Mouse (Mus musculus) activated CD4-positive, CD25-positive, alpha-beta regulatory T cell, adult 4 months (primary cell): Measurements from ENCODE around the gene Ahdc1. TPM values are rescaled to one million over a fixed set of nuclear protein-coding genes. Genes with fewer than 3 reads are reported as not detected.
A peak's percentile ranks its signal among the peaks of the same experiment; 100 is the strongest.

Experiments used
- ATAC-seq: one replicate; pipeline ENCODE4 v1.8.0; 2017
- polyA plus RNA-seq, 2 experiments: library from polyadenylated mRNA; unstranded; fragments of 100-300 nt; shearing (Covaris generic); gene quantifications; one replicate each; pipeline ENCODE4 v1.2.1; 2017

The Ahdc1 gene
- polyA plus RNA-seq, 2 experiments from 2014 or later: 2.1 TPM

DNA sequence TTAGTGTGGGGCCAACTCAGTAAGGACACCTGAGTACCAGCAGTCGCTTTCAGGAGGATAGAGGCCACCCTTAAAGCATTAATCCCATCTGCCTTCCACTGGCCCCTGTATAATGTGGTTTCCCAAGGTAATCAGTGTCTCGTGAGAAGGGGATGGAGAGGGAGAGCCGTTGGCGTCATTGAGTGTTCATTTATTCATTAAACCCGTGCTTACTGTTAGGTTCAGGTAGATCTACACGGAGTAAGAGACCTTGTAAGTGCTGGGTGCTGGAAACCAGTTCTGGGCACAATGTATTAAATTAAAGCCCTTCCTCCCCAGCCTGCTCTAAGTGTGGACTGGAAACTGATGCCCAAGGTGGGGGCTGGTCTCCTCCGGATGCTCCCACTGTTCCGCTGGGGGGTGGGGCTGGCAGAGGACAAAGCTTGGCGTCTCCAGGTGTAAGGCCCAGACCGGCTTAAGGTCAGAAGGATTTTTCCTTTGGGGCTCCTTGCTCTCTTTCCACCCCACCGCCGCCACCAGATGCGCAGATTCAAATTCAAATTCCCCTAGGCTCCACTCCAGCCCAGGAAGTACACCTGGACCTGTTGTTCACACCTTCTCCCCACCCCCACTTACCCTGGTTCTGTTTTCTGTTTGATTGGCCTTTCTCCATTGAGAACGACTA lies 29.3 kb downstream of the Ahdc1 start:
- ATAC-seq: no peak

DNA sequence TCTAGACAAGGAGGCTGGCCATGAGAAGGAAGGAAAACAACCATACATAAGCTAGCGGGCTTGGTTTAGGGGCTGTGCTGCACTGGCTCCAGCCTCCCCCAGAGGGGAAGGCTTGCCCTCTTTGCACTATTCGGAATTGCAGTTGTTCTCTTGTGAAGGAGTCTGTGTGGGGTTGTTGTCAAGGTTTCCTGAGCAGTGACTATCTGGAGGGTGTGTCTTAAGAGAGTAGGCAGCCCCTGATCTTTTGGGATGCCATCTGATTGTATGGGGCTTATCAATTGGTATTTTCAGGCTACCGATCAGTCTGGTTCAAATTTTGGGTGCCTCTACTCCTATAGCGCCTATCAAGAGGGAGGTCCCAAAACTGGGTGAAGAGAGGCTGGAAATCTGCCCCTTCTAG lies 31.2 kb downstream of the Ahdc1 start:
- no peak for ATAC-seq

DNA sequence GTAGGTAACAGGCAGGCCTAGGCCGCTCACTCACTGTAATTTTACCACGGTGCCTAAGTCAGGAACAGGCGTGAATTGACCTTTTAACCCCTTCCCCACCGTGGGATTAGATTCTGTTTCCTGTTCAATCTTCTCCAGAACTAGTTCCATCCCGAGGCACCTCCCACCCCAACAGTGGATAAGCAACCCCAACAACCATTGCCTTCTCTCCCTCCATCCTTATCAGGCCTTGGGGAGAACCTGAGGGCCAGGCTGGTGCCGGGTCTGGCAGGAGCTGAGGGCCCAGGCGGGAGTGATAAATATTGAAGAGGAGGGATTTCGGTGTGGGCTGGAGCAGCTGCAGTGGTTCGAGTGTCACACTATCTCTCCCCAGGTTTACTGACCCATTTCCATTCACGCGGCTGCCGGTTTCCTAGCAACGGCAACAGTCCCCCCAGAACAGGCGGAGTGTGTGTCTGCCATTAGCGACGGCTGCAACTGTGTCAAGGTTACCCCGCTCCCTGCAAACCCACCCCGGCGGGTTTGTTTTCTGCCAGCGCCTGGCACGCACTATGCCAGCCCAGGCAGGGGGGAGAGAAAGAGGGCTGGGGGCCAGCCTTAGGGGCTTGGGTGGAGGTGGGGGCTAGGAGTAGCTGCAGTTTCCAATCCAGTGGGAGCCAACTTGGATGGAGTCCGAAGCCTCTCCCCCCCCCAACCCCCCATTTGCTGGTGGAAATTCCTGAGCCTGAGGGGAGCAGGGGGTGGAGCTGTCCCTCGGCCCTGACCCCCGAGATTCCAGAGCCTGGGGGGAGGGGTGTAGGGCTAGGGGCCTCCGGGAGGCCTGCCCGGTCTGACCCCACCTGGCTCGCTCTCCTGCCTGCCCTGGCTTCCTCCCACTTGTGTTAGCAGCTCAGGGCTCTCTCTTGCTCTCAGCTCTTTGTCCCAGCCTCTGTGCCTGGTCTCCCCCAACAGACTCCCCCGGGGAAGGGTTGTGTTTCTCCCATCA lies 31.9 kb downstream of the Ahdc1 start:
- ATAC-seq: no peak

DNA sequence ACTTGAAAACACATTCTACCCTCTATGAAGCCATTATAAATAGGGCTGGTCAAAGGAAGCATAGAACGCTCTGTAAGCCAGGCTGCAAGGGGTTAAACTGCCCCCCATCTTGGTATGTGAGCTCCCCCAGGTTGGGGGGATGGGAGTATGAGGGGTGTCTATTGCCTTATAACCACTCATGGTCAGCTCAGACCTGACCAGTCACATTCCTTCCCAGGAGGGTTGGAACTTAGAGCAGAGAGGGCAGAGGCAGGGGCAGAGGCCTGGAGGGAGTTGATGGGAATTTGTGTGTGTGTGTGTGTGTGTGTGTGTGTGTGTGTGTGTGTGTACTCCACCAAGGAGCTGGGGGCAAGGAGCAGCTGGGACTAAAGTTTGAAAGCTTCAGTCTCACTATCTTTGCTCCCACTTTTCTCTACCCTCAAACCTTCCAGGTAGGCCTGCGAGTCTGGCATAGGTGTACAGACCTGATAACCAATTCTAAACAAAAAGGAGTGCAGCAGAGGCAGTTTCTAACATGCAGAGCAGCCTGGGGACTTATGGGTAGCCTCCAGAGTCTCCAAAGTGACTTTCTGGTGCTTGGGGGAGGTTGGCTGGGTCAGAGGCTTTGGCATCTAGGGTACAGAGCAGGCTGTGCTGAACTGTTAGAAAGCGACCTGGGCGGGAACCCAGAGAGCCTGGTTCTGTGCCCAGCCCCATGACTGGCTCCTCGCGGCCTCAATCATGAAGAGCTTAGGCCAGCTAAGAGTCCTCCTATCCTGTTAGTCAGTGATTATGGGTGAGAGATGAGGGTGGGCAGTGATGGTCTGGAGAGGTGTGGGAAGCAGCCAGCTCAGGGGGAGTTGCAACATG lies 33.0 kb downstream of the Ahdc1 start:
- ATAC-seq: no peak

DNA sequence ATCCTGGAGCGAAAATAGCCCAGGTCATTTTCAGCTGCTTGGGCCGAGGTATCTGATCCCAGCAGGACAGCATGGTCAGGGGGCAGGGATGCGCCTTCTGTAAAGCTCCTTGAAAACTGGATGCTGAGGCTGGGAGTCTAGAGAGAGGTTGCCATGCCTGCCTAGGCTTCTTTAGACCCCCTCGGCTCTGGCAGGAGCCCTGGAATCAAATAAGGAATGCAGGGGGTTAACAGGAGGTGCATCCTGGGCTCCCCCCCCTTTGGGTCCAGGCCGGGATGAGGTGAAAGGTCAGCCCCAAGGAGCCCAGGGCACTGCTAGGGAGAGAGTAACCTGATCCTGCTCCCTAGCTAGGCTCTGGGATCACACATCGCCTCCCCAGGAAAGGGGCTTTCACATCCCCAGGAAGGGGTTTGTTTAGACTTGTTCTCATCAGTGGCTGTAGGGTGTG lies 33.6 kb downstream of the Ahdc1 start:
- ATAC-seq: no peak

DNA sequence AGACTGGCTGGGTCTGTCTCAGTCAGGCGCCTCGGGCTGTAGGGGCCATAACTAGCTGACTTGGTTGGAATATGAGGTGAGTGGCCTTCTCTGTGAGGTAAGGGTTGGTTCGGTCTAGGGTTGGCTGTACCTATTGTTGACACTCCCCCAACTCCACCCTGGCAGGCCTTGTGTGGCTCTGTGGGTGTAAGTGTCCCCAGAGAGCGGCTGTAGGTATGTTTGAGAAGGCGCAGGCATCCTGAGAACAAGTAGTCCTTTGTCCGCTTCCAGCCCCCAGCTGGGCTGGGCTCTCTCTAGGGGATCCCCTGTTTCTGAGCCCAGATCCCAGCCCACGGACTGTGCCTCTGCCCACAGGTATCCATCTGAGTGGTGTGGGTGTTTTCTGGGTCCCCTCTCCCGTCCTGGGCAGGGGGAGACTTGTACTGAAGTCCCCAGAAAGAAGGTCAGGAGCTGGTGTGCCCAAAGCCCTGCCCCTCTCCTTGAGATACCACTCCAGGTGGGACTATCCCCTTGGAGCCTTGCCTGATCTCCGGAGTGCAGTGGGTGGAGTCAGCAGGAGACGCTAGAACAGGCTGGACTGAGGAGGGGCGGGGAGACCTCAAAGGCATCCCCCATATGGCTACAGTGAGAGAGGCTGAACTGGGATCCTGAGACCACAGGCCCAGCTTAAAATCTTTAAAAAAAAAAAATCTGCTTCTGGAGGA lies 34.9 kb downstream of the Ahdc1 start:
- ATAC-seq: no peak

DNA sequence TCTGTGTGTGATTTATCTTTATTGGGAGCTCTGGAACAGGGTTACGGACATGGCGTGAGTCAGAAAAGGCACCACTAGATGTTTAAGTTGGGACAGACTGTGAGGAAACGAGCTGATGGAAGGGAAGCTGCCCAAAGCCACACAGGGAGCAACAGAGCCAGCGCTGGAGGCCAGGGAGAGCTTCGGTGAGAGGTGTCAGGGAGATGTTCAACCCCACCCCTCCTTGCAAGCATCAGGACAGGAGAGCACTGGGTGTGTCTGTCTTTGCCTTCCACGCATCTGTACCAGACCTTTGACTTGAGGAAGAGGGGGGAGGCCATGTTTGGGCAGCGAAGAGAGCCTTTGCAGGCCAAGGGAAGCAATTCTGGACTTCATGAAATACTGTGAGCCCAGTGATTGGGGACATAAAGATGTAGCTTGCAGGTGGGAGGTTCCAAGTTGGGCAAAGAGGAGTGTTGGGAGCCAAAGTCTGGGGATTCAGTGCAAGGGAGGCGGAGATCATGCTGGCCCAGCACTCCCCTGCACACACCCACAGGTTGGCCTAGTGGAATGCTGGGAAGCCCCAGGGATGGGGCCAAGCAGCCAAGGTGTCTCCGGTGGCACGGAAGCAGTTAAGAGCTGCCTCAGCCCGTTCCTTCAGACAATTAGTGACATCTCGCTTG lies 35.8 kb downstream of the Ahdc1 start:
- ATAC-seq: no peak

DNA sequence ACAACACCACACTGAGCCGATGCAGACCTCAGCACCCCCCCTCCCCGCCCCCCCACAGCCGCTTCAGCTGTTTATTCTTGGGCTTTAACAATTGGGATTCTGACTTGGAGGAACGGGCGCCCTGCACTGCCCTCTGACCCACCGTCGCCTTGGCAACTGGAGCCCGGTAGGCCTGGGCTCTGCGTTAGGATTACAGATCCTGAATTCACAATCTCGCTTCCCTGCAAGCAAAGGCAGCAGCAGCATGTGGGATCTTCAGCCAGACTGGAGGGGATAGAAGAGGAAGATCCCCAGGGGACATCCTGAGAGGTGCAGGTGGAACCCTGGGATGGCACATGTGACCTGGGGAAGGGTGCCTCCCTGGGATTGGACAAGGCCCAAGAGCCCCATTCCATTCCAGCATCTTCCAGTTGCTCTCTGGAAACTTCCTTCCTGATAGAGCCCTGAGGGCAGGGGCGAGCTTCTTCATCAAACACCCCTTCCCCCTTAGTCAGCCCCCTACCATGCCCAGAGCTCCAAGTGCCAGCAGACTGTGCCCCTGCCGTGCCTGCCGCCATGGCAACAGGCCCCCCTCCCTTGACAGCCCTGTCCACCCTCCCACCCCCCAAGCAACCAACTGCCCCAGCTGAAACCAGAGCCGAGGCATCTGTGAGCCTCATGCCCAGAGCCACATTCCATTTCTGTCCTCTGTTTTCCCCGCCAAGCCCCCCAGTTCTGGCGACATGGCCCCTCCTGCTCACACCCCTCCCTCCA lies 36.5 kb downstream of the Ahdc1 start:
- no peak for ATAC-seq

DNA sequence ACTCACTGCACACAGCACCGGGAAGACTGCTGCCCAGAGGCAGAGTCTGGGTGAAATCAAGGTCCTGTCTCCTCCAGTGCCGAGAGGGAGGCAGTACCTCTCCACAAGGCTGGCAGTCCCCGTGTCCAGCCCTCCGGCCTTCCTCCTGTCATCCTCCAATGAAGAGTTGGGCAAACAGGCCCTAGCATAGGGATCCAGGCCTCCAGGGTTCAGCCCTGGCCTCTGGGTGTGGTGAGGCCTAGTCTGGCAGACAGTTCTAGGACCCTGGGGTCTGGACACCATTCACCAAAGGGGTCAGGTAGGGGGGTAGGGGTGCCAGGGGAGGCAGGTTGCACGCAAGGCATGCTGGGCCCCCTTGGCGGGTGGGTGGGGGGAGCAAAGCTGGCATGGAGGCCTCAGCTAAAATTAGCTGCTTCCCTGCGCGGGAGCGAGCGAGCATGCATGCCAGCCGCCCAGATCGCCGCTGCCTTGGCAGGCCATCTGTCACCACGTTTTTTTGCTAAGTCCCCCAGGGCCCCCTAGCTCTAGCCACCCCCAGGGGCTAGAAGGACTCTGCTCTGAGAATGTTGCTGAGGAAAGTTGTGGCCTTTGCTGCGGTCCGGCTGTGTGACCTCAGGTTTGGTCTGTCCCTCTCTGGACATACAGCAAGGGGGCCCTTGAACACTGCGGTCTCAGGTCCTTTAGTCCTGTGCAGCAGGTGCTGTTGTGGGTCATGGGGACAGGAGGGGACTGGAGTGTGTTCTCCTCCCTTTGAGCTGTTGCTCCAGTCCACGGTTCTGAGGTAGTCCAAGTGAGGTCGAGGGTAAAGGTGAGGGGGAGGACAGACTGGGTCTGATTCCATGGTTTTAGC lies 38.2 kb downstream of the Ahdc1 start:
- ATAC-seq: no peak

DNA sequence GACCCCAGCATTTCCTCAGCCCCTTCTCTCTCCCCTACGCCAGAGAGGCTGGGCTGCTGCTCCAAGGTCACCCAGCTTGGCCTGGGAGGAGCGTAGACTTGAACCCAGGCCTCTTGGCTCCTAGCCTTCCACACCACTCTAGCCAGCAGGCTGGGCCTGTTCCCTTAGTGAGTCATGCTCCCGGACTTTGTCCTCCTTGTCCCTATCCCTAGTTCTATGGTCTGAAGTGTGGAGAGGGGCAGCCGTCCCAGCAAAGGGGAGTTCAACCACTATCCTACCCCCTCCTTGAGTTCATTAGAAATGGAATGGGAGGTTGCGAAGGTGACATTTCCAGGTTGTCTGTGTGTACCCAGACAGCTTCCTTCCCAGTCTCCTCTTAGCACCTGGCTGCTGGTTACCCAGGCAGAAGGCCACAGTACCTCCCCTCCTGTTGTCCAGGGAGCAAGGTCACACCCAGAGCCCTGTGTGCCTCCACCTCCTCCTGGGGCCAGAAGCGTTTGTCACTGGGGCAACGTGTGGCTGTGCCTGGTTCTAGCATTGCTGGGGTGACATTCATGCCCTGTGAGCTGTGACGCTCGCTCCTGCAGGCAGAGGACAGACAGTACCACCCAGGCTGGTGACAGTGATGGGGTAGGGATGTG lies 39.3 kb downstream of the Ahdc1 start:
- no peak for ATAC-seq

DNA sequence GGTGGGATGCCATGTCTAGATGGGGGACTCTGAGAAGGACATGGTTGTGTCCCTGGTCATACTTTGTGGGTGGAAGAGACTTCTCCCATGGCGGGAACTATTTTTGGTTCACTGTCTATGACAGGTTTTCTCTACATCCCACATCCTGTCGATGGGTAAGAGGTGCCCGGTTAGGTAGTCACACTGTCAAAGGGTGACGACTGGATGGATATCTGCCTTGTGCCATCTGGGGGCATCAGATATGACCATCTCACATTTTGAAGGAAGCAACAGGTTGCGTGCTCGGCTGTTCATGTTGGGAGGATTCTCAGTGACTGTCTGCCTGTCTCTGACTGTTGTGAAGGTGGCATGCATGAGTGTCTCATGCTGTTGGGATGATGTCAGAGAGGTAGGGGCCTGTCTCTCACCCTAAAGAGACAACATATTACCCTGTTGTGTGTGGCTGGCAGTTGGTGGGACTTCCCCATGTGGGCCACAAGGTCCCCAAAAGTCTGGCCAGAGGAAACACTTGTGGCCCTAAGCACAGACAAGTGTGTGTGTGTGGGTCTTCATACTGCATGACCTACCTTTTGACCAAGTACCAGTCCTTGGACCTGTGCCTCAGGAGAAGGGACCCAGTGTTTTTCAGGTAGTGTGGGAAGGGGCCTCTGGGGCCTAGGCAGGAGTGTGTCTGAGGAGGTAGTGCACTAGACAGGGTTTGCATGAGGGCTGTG lies 39.9 kb downstream of the Ahdc1 start:
- ATAC-seq: peak; percentile 81

DNA sequence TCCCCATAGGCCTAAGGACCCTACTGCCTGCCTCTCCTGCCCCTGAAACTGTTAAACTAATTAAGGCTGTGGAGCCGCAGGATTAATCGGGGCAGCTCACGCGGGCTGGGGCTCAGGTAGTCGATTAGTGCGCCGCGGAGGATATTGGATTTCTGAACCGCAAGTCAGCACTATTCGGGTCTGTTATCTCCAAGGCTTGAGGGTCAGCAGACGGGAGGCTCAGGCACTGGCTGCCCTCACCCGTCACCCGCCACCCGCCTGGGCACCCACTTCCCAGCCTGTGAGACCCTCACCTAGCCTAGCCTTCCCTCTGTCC lies 40.4 kb downstream of the Ahdc1 start:
- ATAC-seq: no peak

DNA sequence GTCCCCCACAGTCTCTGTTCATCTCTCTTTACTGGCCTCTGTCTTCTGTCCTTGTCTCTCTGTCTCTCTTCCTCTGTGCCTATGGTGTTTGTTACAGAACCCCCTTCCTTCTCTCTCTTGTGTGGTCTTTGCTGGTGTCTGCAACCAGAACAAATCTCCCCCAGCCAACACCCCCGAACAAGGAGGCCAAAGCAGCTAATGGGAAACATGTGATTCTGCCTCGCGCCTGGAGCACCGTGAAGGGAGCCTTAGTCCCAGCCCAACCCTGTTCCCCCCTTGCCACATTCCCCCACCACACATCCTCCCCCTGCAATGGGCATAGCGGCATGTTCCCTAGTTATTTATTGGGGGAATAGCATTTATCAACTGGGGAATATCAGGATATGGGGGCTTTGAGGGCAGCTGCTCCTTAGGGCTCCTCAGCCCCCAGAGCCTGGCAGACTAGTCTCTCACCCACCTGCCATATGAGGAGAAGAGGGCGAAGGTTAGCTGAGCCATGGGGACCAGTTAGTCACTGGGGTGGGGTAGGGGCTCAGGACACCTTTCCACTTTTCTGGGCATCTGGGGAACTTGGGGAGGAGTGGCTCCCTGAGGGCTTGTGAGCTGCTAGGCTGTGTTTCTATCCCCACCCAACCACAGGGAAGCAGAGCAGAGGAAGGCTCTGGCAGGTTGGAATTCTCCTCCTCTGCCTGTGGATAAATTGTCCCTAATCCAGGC lies 41.1 kb downstream of the Ahdc1 start:
- ATAC-seq: no peak

DNA sequence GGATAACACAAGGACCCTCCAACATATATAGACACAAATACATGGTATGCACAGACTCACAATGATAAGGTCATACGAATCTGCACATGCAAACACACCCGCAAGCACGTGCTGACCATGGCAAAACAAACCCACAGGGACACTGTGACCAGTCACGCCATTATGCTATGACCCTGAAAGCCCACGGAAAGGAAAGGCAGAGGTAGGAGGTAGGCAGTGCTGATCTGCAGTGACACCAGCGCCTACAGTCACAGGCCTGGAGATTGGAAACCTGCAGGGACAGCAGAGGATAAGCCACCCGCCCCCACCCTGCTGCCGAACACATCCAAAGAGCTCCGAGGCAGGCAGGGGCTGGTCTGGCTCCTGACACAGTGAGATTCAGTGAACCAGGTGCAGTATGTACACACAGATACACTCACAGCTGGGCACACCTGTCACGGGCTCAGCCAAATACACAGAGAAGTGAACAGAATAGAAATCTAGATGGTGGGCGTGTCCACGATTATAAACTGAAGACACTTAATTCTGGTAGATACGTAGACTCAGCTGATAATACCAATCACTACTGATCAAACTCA lies 42.0 kb downstream of the Ahdc1 start:
- no peak for ATAC-seq

DNA sequence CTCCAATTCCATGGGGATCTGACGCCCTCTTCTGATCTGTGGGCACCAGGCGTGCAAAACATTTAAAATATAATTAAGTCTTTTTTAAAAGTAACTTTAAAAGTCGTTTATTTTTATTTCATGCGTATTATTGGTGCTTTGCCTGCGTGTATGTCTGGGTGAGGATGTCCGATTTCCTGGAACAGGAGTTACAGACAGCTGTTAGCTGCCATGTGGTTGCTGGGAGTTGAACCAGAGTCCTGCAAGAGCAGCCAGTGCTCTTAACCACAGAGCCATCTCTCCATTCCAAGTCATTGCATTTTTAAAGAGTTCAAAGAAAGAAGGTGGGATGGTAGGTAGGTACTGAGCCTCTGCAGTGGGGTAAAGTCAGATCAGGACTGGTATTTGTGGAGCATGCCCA lies 43.5 kb downstream of the Ahdc1 start:
- ATAC-seq: no peak

DNA sequence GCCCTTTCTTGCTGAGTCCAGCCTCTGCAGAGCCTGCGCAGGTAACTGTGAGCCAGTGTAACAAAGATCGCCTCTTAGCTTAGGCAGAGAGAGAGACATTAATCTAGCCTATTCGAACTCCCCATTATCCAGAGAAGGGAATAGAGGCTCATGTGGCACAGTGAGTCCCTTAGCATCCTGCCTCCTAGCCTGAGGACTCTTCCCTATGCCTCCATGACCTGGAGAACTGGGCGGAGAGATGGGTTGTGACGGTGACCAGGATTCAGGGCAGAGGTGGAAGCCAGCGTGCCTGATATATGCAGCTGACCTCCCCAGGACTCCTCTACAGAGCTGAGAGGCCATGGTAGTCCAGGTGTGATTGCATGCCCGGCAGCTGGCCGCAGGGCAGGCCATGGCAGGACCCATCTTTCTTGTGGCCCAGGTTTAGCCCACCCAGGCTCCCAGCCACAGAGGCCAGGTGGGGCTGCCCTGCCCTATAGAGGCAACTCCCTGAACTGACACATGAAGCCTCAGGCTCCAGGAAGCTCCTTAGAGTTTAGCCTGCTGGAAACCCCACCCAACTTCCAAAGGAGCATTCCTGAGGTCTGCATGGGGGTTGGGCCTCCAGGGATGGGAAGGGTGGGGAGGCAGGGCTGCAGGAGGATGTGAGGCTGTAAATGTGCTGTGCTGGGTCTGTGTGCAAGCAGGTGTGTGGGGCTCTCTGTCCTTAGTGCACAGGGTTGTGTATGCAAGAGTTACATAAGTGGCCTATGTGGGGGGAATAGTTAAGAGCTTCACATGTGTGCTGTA lies 44.3 kb downstream of the Ahdc1 start:
- no peak for ATAC-seq
